Mouse (Mus musculus) testis, adult 2 months (tissue): ENCODE measurements around the gene Pigu.

Source experiments
- CTCF ChIP-seq: fragments of 200-500 bp; IDR thresholded peaks from 2 replicates; pipeline ENCODE4 v1.5.1; 2012; ENCODE audit warnings: low read depth, mild to moderate bottlenecking, inconsistent platforms, low read length, moderate library complexity; ENCODE audit not compliant: control insufficient read depth, insufficient read depth, insufficient replicate concordance
- POLR2A ChIP-seq: fragments of 200-500 bp; IDR thresholded peaks from 2 replicates; pipeline ENCODE4 v1.6.1; 2012; ENCODE audit warnings: low read depth, mild to moderate bottlenecking, inconsistent platforms, low read length, moderate library complexity; ENCODE audit not compliant: control insufficient read depth

DNA sequence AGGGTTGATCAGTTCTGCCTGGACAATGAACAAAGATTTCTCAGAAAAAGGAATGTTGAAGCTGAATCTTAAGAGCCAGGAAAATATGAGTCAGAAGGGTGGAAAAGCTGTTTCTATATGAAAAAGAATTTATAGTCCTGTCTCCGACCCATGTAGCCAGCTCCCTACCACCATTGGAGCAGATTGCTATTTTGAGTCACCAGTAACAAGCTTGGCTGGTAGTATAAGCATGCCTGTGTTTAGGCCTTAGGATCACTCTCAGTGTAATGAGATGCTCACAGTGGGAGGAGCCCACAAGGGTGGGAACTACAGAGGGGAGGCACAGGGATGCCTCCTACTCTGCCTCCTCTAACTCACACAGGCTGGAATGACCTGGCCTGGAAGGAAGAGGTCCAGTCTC, 109.0 kb downstream of the Pigu start:
- no peak for TF ChIP-seq CTCF
- TF ChIP-seq POLR2A = no peak
